ENCODE assay signal across 7 mouse cellular contexts in genomic region chr11:76523356-76523755, GRCm38 (mm10).
DNase-seq lines count a peak whose midpoint lies in the region; ATAC-seq lines count a peak whose summit lies in the region.

No protein-coding gene starts in this region.

- H3K4me2 ChIP-seq in embryonic facial prominence, embryonic 11.5 days (ENCODE audit: low read depth, low read length), result no peak overlapping the region

- no peaks in the 10 kb centered on the region for H3K36me3 ChIP-seq in embryonic facial prominence, embryonic 11.5 days (replicated peaks; ENCODE audit: control insufficient read depth, insufficient read depth, low read depth, low read length)

- ATAC-seq in embryonic facial prominence, embryonic 11.5 days (replicated peaks; ENCODE audit: insufficient number of reproducible peaks, low FRiP score, low TSS enrichment, low read depth), result peak; percentile 68; the same call in 1 of the 2 replicates

- 33% methylated on average over 4 of the region's 4 CpGs for WGBS in embryonic facial prominence, embryonic 11.5 days

- intact Hi-C loops in left cerebral cortex, postnatal 25 days (cut with DNase I), result no loop called here

- H3K4me1 ChIP-seq in embryonic facial prominence, embryonic 11.5 days (ENCODE audit: control insufficient read depth, insufficient read depth, low read length), result peaks cover 9% of the 10 kb centered on the region

- H3K4me3 ChIP-seq in embryonic facial prominence, embryonic 11.5 days (ENCODE audit: low read depth, low read length), result no peak overlapping the region

- H3K9me3 ChIP-seq in embryonic facial prominence, embryonic 11.5 days (replicated peaks; ENCODE audit: control insufficient read depth, low read length), result no peaks in the 10 kb centered on the region

- DNase-seq in ovary, adult 18-20 months (ENCODE audit: low spot score), result peak; percentile 81
- no peak for DNase-seq in ovary, postnatal 10 days (ENCODE audit: low spot score)
- DNase-seq in embryonic facial prominence, embryonic 11.5 days (ENCODE audit: low spot score), result peak; percentile 52
- DNase-seq in left cerebral cortex, postnatal 25 days (ENCODE audit: low spot score in 2 of 2), result peak; percentile 69 to 87
- DNase-seq in testis, postnatal 10 days (ENCODE audit: low spot score), result peak; percentile 79
- DNase-seq in adipocyte (ENCODE audit: low spot score), result no peak
- DNase-seq in layer of hippocampus, adult 8-10 months (ENCODE audit: low spot score in 2 of 2), result no peak

- peak overlapping the region; percentile 9; the same call in 1 of the 2 replicates for H3K9ac ChIP-seq in embryonic facial prominence, embryonic 11.5 days (replicated peaks; ENCODE audit: low read length)

- H3K27ac ChIP-seq in embryonic facial prominence, embryonic 11.5 days (replicated peaks; ENCODE audit: low read depth, low read length), result no peak overlapping the region

- H3K27me3 ChIP-seq in embryonic facial prominence, embryonic 11.5 days (ENCODE audit: control insufficient read depth, insufficient read depth, low read length), result no peaks in the 10 kb centered on the region

Comparison
In these comparisons a context has a peak if more than half of its experiments do, and no peak if none do; other contexts are left out.
1. DNase-seq: peak in ovary, adult 18-20 months (single experiment), embryonic facial prominence, embryonic 11.5 days (single experiment), left cerebral cortex, postnatal 25 days (2 of 2) and testis, postnatal 10 days (single experiment); none in ovary, postnatal 10 days (single experiment), adipocyte (single experiment) and layer of hippocampus, adult 8-10 months (0 of 2).